Mouse (Mus musculus): ENCODE measurements around the gene Bet1l.
"Not testable (repeated sequence)": the region's sequence is repeated elsewhere in the genome, so short reads cannot be mapped to it uniquely, and the experiment has no call there.

- TF ChIP-seq CTCF, EP300 (IDR thresholded peaks at IDR 0.05; ENCODE audit: low read depth): not testable (repeated sequence)
Observed at GRCm38 (mm10) chr7:140890636-140891035, 33.3 kb upstream of the Bet1l start.
